Mouse (Mus musculus) CH12.LX (cell line): ENCODE results near the gene Npepps. TPM values are rescaled to one million over a fixed set of nuclear protein-coding genes. Genes with fewer than 3 reads are reported as not detected.
A peak's percentile ranks its signal among the peaks of the same experiment; 100 is the strongest.

Source experiments
- DNase-seq: peaks from one replicate; pipeline ENCODE4 v3.0.0-alpha.2; 2013; ENCODE audit errors: extremely low read depth
- H3K27ac ChIP-seq: 2 replicates; pipeline ENCODE4 v1.5.1; 2012; ENCODE audit warnings: low read depth, mild to moderate bottlenecking, control low read depth, moderate library complexity; ENCODE audit not compliant: insufficient read depth
- H3K27me3 ChIP-seq: replicated peaks from 2 replicates; pipeline ENCODE3; 2012; ENCODE audit warnings: inconsistent platforms
- H3K36me3 ChIP-seq, 2 experiments: replicated peaks in 1 of 2; 2 replicates each; pipeline versions ENCODE3 to v1.6.1; 2012; ENCODE audit warnings: inconsistent platforms in 1 of 2, low read length in 1 of 2, mild to moderate bottlenecking in 1 of 2, mixed read lengths in 1 of 2, moderate library complexity in 1 of 2; ENCODE audit not compliant: control insufficient read depth in 1 of 2, insufficient read depth in 1 of 2
- H3K4me1 ChIP-seq, 2 experiments: 2 replicates each; pipeline ENCODE4 v1.6.1; 2012; ENCODE audit warnings: inconsistent platforms in 1 of 2, moderate library complexity in 1 of 2; ENCODE audit not compliant: insufficient read depth in 2 of 2, control insufficient read depth in 1 of 2
- H3K4me2 ChIP-seq: 2 replicates; pipeline ENCODE4 v1.6.1; 2012; ENCODE audit warnings: low read depth, mild to moderate bottlenecking, control low read depth; ENCODE audit not compliant: poor library complexity, insufficient read depth, severe bottlenecking
- H3K4me3 ChIP-seq, 3 experiments: fragments of 150-350 bp in 1 of 3; sonication (generic) in 1 of 3; replicated peaks in 1 of 3; 2 replicates each; pipeline versions ENCODE3 to v1.5.1; 2011 to 2012; ENCODE audit warnings: low read depth in 2 of 3, low read length in 2 of 3, mild to moderate bottlenecking in 2 of 3, moderate library complexity in 2 of 3, control low read depth in 1 of 3, improper control_type of control experiment in 1 of 3, inconsistent platforms in 1 of 3, mixed read lengths in 1 of 3; ENCODE audit not compliant: poor library complexity in 1 of 3
- H3K79me2 ChIP-seq: replicated peaks from 2 replicates; pipeline ENCODE4 v1.6.1; 2012; ENCODE audit warnings: mild to moderate bottlenecking, moderate library complexity; ENCODE audit not compliant: control insufficient read depth, poor library complexity, insufficient read depth, severe bottlenecking; ENCODE audit errors: extremely low read depth
- H3K9ac ChIP-seq: 2 replicates; pipeline ENCODE4 v1.6.1; 2012; ENCODE audit warnings: low read depth, mild to moderate bottlenecking, control low read depth, moderate library complexity; ENCODE audit not compliant: insufficient read depth
- H3K9me3 ChIP-seq: replicated peaks from 2 replicates; pipeline ENCODE3; 2012; ENCODE audit warnings: low read length, inconsistent platforms, mixed read lengths
- BHLHE40 ChIP-seq: IDR thresholded peaks from 2 replicates; pipeline ENCODE4 v1.6.1; 2011; ENCODE audit warnings: mild to moderate bottlenecking, low read depth, low read length, improper control_type of control experiment
- CHD1 ChIP-seq: IDR thresholded peaks from 2 replicates; pipeline ENCODE4 v1.6.1; 2012; ENCODE audit warnings: low read depth, low read length, improper control_type of control experiment, inconsistent platforms
- CHD2 ChIP-seq: IDR thresholded peaks from 2 replicates; pipeline ENCODE4 v1.6.1; 2011; ENCODE audit warnings: low read length, improper control_type of control experiment
- ELF1 ChIP-seq: IDR thresholded peaks from 2 replicates; pipeline ENCODE4 v1.6.1; 2014; ENCODE audit warnings: low read depth, mild to moderate bottlenecking, inconsistent platforms, low read length, improper control_type of control experiment
- EP300 ChIP-seq: IDR thresholded peaks from 2 replicates; pipeline ENCODE4 v1.6.1; 2011; ENCODE audit warnings: low read length, improper control_type of control experiment
- ETS1 ChIP-seq: conservative IDR thresholded peaks from 2 replicates; pipeline ENCODE4 v1.6.1; 2012; ENCODE audit warnings: low read depth, mild to moderate bottlenecking, inconsistent platforms, low read length, improper control_type of control experiment, moderate library complexity
- GABPA ChIP-seq: IDR thresholded peaks from 2 replicates; pipeline ENCODE4 v1.6.1; 2012; ENCODE audit warnings: low read depth, low read length, improper control_type of control experiment, inconsistent platforms; ENCODE audit not compliant: insufficient replicate concordance
- HCFC1 ChIP-seq: IDR thresholded peaks from 2 replicates; pipeline ENCODE4 v1.6.1; 2012; ENCODE audit warnings: low read depth, mild to moderate bottlenecking, inconsistent platforms, low read length, improper control_type of control experiment
- IRF4 ChIP-seq: IDR thresholded peaks from 2 replicates; pipeline ENCODE4 v1.6.1; 2014; ENCODE audit warnings: low read depth, mild to moderate bottlenecking, inconsistent platforms, low read length, improper control_type of control experiment
- JUN ChIP-seq: IDR thresholded peaks from 2 replicates; pipeline ENCODE4 v1.6.1; 2011; ENCODE audit warnings: low read depth, mild to moderate bottlenecking, low read length, improper control_type of control experiment, moderate library complexity; ENCODE audit not compliant: insufficient read depth
- KAT2A ChIP-seq: IDR thresholded peaks from 2 replicates; pipeline ENCODE4 v1.6.1; 2012; ENCODE audit warnings: low read length, improper control_type of control experiment, inconsistent platforms; ENCODE audit not compliant: insufficient replicate concordance
- MAFK ChIP-seq: IDR thresholded peaks from 2 replicates; pipeline ENCODE4 v1.6.1; 2011; ENCODE audit warnings: low read length, improper control_type of control experiment; ENCODE audit not compliant: insufficient replicate concordance
- MAX ChIP-seq: IDR thresholded peaks from 2 replicates; pipeline ENCODE4 v1.6.1; 2011; ENCODE audit warnings: low read length, improper control_type of control experiment
- MAZ ChIP-seq: IDR thresholded peaks from 2 replicates; pipeline ENCODE4 v1.6.1; 2012; ENCODE audit warnings: low read depth, mild to moderate bottlenecking, inconsistent platforms, low read length, improper control_type of control experiment, moderate library complexity
- MEF2A ChIP-seq: IDR thresholded peaks from 2 replicates; pipeline ENCODE4 v1.6.1; 2014; ENCODE audit warnings: low read depth, mild to moderate bottlenecking, inconsistent platforms, low read length, improper control_type of control experiment, borderline replicate concordance
- MXI1 ChIP-seq: IDR thresholded peaks from 2 replicates; pipeline ENCODE4 v1.6.1; 2011; ENCODE audit warnings: mild to moderate bottlenecking, low read depth, low read length, improper control_type of control experiment
- MYC ChIP-seq: IDR thresholded peaks from 2 replicates; pipeline ENCODE4 v1.6.1; 2011; ENCODE audit warnings: low read depth, mild to moderate bottlenecking, improper control_type of control experiment, low read length
- NELFE ChIP-seq: IDR thresholded peaks from 2 replicates; pipeline ENCODE4 v1.6.1; 2011; ENCODE audit warnings: low read depth, low read length, improper control_type of control experiment
- NRF1 ChIP-seq: IDR thresholded peaks from 2 replicates; pipeline ENCODE4 v1.6.1; 2014; ENCODE audit warnings: low read depth, mild to moderate bottlenecking, inconsistent platforms, low read length, improper control_type of control experiment, moderate library complexity
- RAD21 ChIP-seq: IDR thresholded peaks from 2 replicates; pipeline ENCODE4 v1.6.1; 2011; ENCODE audit warnings: low read depth, mild to moderate bottlenecking, low read length, improper control_type of control experiment, moderate library complexity
- SIN3A ChIP-seq: IDR thresholded peaks from 2 replicates; pipeline ENCODE4 v1.6.1; 2012; ENCODE audit warnings: low read length, improper control_type of control experiment, inconsistent platforms
- SMC3 ChIP-seq: IDR thresholded peaks from 2 replicates; pipeline ENCODE4 v1.6.1; 2011; ENCODE audit warnings: low read depth, low read length, improper control_type of control experiment
- TBP ChIP-seq: conservative IDR thresholded peaks from 2 replicates; pipeline ENCODE4 v1.6.1; 2011; ENCODE audit warnings: low read depth, low read length, improper control_type of control experiment
- TCF12 ChIP-seq: IDR thresholded peaks from 2 replicates; pipeline ENCODE4 v1.6.1; 2014; ENCODE audit warnings: low read depth, mild to moderate bottlenecking, inconsistent platforms, low read length, improper control_type of control experiment
- UBTF ChIP-seq: IDR thresholded peaks from 2 replicates; pipeline ENCODE4 v1.6.1; 2012; ENCODE audit warnings: low read depth, mild to moderate bottlenecking, inconsistent platforms, low read length, improper control_type of control experiment, moderate library complexity
- USF1 ChIP-seq: IDR thresholded peaks from 2 replicates; pipeline ENCODE4 v1.6.1; 2014; ENCODE audit warnings: low read depth, mild to moderate bottlenecking, inconsistent platforms, low read length, improper control_type of control experiment
- USF2 ChIP-seq: conservative IDR thresholded peaks from 2 replicates; pipeline ENCODE4 v1.6.1; 2011; ENCODE audit warnings: low read depth, low read length, improper control_type of control experiment
- ZKSCAN1 ChIP-seq: IDR thresholded peaks from 2 replicates; pipeline ENCODE4 v1.6.1; 2012; ENCODE audit warnings: low read depth, inconsistent platforms, low read length, improper control_type of control experiment, borderline replicate concordance
- ZMIZ1 ChIP-seq: IDR thresholded peaks from 2 replicates; pipeline ENCODE4 v1.6.1; 2012; ENCODE audit warnings: low read depth, mild to moderate bottlenecking, inconsistent platforms, low read length, improper control_type of control experiment
- ZNF384 ChIP-seq: IDR thresholded peaks from 2 replicates; pipeline ENCODE4 v1.6.1; 2012; ENCODE audit warnings: low read depth, low read length, improper control_type of control experiment, inconsistent platforms
- dilution Hi-C: fragments of 300-500 bp; cut with MboI; formaldehyde crosslinking; loops from 2 replicates; pipeline ENCODE4 v1.14.3; 2020; ENCODE audit warnings: low sequenced_read_pairs; ENCODE audit not compliant: extremely low pct_unique_long_range_greater_than_20kb, extremely low pct_ligation_motif_present
- in situ Hi-C: fragments of 300-500 bp; cut with MboI; formaldehyde crosslinking; loops from 3 replicates; pipeline ENCODE4 v1.14.3; 2019; ENCODE audit warnings: low sequenced_read_pairs, low pct_ligation_motif_present, low pct_unique_long_range_greater_than_20kb, mixed read lengths
- polyA plus RNA-seq: library from polyadenylated mRNA; unstranded; fragments of >175 nt; gene quantifications from 2 replicates; pipeline ENCODE4 v1.2.1, GENCODE M21; 2012; ENCODE audit warnings: low read depth; ENCODE audit not compliant: insufficient read length
- total RNA-seq, 2 experiments: library from RNA; depleted of rRNA; stranded (reverse); fragments of 300-350 nt in 1 of 2; fragments of >200 nt in 1 of 2; gene quantifications; 2 replicates each; pipeline ENCODE4 v1.2.3; 2012 to 2014

The Npepps gene
- total and polyA plus RNA-seq, 3 experiments: 29.8 to 50.8 (median 42.5) TPM

DNA sequence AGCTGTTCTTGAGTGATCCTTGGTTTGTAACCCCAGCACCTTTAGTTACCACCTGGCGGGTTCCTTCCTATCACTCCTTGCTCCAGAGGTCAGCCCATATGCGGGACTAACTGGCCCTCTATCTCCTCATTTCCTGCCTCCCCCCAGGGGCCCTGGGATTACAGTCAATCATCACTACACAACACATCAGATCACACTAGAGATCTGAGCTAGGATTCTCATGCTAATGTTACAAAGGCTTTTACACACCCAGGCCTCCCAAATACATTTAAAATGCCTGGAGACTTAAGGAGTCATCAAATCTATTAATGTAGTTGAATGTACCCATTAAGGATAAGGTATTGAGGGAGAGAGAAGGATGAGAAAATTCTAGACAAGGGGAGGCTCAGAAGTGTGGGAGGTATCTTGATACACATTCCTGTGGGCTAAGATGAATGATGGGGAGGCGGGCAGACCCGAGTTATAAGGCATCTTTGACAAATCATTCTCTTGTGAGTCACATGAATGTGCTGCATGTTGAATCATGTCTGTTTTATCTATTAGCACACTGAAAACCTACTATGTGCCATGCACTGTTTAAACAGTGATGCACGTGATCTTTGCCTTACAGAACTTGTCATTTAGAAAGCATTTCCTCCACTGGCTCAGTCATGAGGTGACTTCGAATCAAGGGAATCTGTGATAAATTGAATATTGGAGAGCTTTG, 88.4 kb downstream of the Npepps start:
- H3K27me3 ChIP-seq: no peaks in the 10 kb centered on the region
- dilution Hi-C loops: no loop called here
- H3K4me2 ChIP-seq: no peak overlapping the region
- H3K36me3 ChIP-seq: no peaks in the 10 kb centered on the region
- no peaks in the 10 kb centered on the region for H3K9me3 ChIP-seq
- H3K9ac ChIP-seq: no peak overlapping the region
- no peak for DNase-seq
- no peak overlapping the region for H3K4me3 ChIP-seq
- H3K79me2 ChIP-seq: peaks cover 11% of the 10 kb centered on the region
- TF ChIP-seq ELF1 (no peak), ZKSCAN1 (peak; percentile 57)
- no peak overlapping the region for H3K27ac ChIP-seq
- in situ Hi-C loops: no loop called here
- H3K4me1 ChIP-seq: peaks cover 14 to 56% of the 10 kb centered on the region in 2 experiments; a peak in 3 of 4 replicates

- Histone ChIP-seq H3K4me2 (peak overlapping the region; percentile 18; the same call in 1 of the 2 replicates), H3K9ac (peak overlapping the region; percentile 15; the same call in 1 of the 2 replicates), H3K9me3 (no peaks in the 10 kb centered on the region), H3K4me3 (no peak overlapping the region), H3K4me1 (peaks cover 14 to 54% of the 10 kb centered on the region in 2 experiments; a peak in 3 of 4 replicates), H3K27me3 (no peaks in the 10 kb centered on the region), H3K27ac (peak overlapping the region; percentile 58), H3K36me3 (peaks cover 0 to 3% of the 10 kb centered on the region in 2 experiments), H3K79me2 (peaks cover 19% of the 10 kb centered on the region)
- in situ Hi-C loops: no loop called here
- dilution Hi-C loops: no loop called here
- peak; percentile 97 for DNase-seq
- no peak for TF ChIP-seq USF2
- TF ChIP-seq TCF12: peak; percentile 93
- peak; percentile 37 for TF ChIP-seq CHD2
- TF ChIP-seq USF1: no peak
- 0 out of 2 replicates have a peak, but pooled peaks have one; percentile 23 for TF ChIP-seq MAZ
- TF ChIP-seq EP300: peak; percentile 94
- peak; percentile 49 for TF ChIP-seq SIN3A
- TF ChIP-seq TBP: no peak; the same call in 1 of the 2 replicates
- no peak for TF ChIP-seq CHD1
- TF ChIP-seq IRF4: peak; percentile 69
- TF ChIP-seq MAX: peak; percentile 71
- peak; percentile 92 for TF ChIP-seq ETS1
- no peak; the same call in none of the 2 replicates for TF ChIP-seq MXI1
- TF ChIP-seq ELF1: no peak; the same call in 1 of the 2 replicates
- TF ChIP-seq KAT2A: peak; percentile 42; the same call in 1 of the 2 replicates
- peak; percentile 96 for TF ChIP-seq MEF2A
- TF ChIP-seq ZKSCAN1: no peak
- TF ChIP-seq ZMIZ1: no peak
- no peak for TF ChIP-seq HCFC1
- TF ChIP-seq SMC3: no peak
- TF ChIP-seq GABPA: no peak
- no peak for TF ChIP-seq NRF1
- peak; percentile 81 for TF ChIP-seq BHLHE40
- TF ChIP-seq MAFK: peak; percentile 91
- TF ChIP-seq RAD21: no peak; the same call in 1 of the 2 replicates
- no peak for TF ChIP-seq ZNF384
- TF ChIP-seq MYC: peak; percentile 65; the same call in 1 of the 2 replicates
- TF ChIP-seq NELFE: no peak
- TF ChIP-seq JUN: no peak
- TF ChIP-seq UBTF: no peak
Measured at GRCm38 (mm10) chr11:97190992-97191391, 89.4 kb downstream of the Npepps start.
